Mouse (Mus musculus) frontal cortex, adult (tissue): ENCODE measurements at regions not wholly inside any gene's neighbourhood (a gene's known extent, or its start where the extent isn't known, plus 50 kb on each side); places are given as distances from the start of the nearest gene placed in this dataset.

Experiments
- ATAC-seq: cut with Nextera tagmentation; 2 replicates; pipeline ENCODE4 v1.9.2; 2017; ENCODE audit warnings: mild to moderate bottlenecking, moderate library complexity, mixed read lengths; ENCODE audit not compliant: low TSS enrichment

DNA sequence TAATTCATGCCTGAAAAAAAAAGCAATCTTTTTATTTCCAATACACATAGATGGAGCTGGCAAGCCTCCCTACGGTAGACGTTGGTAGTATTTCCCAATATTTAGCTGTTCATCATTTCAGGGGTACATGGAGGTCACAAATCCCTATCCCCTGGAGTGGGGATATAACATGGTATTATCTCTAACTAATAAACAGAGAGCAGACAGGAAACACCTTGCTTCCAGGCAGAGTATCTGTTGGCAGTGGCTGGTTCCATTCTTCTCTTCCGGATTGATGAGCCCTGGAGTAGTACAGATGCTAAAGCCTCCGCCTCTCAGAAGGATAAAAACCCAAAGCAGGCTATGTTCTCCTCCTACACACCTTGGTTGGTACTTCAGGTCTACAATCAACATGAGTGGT lies 91.9 kb upstream of the Hnrnpa3 start:
- no peak for ATAC-seq

DNA sequence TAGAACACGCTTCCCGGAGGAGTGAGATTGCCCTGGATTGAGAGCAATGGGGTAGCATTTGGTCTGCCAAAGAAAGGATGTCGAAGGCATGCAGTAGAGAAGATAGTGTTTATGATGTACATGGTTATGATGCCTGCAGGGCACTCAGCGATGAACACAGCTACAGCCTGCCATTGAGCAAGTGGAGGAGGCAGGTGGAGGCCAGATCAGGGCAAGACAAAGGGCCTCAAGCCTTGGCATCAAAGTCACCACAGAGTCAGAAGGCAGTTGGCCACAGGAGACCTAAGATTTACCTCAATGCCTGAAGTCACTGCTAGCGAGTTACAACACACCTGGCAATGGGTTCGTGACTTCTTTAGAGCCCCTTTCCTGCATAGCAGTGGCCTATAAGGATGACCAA lies 89.3 kb upstream of the Hnrnpa3 start:
- no peak for ATAC-seq

DNA sequence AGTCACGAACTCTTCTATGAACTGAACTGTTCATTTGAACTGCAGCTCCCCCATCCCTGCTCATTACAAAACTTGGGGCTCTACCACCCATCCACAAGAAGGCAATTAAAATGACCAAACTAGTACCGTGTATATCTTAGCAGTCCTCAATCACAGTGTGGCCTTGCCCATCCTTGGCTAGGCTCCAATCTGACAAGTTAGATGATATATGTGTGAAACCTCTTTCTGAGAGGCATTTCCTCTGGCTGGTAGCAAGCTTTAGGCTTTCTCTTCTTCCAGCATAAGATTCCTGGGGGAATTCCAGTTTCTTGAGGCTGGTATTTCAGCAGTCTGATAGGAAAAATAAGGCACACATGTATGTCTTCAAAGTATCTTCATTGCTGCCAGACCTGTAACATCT lies 88.8 kb upstream of the Hnrnpa3 start:
- no peak for ATAC-seq

DNA sequence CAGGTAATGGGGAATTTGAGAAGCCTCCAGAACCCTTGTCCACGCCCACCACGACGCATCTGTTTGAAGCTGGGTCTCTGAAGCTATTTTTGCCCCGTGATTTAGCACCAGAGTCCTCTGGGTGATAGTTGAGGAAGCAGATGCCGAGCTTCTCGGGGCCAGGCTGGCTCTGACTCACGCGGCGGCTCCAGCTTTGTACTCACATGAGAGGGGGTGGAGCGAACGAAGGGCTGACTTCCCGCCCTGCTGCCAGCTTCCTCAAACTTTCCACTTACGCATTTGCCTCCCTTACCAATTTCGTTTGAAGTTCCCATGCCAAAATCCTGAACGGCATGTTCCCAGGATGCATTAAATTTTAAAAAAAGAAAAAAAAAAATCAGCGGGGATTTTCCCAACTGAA lies 74.1 kb upstream of the Hnrnpa3 start:
- ATAC-seq = peak; percentile 64

DNA sequence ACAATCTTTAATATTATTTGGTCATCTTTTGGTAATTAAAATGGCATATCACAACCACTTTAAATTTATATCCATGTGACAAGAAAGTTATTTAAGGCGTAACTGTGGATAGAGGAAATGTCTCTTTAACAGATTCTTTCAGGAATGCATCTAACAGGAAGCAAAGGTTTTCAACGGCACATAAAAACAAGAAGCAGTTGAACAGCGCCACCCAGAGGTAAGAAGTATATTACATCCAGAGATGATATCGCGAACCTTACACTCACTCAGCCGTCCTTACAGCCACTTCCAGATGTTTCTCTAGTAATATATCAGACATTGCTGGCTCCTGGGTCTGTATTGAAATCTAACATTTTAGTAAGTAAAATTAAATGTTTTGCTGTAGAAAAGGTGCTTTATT lies 70.5 kb upstream of the Hnrnpa3 start:
- ATAC-seq = peak; percentile 59; the same call in 1 of the 2 replicates

DNA sequence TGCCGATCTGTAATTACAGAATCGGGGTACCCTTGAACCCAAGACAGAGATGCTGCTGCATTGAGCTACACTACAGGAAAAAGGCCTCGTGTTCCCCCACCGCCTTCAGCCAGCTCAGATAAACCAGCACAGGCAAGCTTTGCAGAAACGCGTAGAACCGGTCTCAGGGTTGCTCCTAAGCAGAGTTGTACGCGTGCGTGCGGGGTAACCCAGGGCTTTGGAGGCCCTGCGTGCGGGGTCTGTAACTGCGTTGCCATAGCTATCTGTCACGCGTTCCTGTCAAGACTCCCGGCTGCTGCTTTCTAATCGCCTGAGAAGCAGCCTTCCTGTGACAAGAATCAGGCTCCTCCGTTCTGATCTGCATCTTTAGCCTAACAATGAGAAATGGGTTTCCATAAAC lies 69.6 kb upstream of the Hnrnpa3 start:
- ATAC-seq = no peak

DNA sequence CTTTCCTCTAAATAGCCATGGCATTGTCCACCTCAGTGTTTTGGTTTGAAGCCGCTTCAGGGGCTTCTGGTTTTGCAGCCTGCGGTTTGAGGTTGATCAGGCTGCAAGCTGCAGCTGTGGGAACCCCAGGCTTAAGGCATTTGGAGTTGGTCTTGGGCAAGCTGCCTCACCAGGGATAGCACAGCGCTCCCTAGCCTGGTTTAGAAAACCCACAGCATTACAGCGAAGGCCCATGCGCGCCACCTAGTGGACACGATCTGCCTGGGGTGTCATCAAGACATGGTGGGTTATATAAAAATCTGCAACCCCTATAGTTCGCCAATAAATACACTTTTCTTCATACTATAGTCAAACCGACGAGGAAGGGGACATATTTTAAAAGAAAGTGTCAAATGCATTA lies 68.9 kb upstream of the Hnrnpa3 start:
- peak; percentile 93 for ATAC-seq

DNA sequence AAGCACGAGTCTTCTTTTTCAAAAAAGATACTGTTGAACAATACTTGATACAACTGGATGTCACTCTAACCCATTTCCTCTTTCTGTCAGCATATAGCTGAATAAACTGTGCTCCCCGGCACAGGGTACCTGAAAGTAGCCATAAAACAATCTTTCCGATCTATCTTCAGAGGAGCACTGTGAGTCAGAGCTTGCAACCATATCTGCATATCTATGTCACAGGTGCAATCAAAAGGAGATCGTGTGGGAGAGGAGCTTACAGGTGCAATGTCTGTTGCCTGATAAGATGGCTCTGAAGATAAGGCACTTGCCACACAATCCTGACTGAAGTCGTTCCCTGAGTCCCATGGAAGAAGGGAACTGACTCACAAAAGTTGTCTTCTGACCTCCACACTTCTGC lies 58.5 kb upstream of the Hnrnpa3 start:
- ATAC-seq = no peak

DNA sequence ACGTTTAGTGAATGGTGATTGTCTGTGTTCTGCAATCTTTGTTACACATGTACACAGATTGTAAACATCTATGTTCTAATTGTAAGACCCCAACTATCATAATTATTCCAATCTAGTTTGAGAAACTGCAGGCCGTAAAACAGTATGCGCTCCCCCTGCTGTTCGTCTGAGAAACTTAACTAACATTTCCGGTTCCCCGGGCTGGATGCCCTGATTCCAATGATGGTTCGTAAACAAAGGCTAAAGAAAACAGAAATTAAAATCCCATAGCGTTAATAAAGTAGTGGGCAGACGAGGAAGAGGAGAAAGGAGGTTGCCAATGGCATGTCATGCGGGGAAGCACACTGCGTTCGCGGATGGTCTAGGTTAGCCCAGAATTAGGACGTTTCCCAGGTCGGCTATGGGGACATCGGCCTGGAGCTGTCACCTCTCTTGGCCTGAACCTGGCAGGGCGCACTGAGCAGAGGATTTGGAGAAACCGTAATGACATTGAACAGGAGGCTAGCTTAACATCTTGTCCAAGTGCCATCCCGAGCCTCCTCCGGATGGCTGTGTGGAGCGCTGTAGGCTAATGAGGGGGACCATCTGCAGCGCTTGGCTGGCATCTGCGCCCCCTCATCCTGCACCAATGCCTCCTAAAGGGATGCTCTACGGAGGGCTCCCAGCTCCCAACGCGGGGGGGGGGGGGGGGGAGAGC lies 55.7 kb upstream of the Hnrnpa3 start:
- peak; percentile 88 for ATAC-seq

DNA sequence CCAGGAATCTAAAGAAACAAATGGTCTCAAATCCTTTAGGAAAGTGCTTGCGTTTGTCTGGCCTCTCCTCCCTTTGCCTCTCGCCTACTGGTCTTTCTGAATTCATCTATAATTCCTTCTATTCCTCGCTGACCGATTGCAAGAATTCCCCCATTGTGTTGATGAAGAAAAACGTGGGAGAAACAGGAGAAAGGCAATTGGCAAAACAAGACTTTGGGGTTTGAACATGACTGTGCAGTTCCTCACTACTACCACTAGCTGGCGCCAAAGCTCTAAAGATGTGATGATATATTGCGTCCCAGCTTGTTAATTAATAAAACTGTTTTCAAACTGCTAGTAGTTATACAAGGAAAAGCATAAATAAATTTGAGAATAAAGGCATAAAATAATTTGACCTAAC lies 53.4 kb upstream of the Hnrnpa3 start:
- no peak for ATAC-seq

DNA sequence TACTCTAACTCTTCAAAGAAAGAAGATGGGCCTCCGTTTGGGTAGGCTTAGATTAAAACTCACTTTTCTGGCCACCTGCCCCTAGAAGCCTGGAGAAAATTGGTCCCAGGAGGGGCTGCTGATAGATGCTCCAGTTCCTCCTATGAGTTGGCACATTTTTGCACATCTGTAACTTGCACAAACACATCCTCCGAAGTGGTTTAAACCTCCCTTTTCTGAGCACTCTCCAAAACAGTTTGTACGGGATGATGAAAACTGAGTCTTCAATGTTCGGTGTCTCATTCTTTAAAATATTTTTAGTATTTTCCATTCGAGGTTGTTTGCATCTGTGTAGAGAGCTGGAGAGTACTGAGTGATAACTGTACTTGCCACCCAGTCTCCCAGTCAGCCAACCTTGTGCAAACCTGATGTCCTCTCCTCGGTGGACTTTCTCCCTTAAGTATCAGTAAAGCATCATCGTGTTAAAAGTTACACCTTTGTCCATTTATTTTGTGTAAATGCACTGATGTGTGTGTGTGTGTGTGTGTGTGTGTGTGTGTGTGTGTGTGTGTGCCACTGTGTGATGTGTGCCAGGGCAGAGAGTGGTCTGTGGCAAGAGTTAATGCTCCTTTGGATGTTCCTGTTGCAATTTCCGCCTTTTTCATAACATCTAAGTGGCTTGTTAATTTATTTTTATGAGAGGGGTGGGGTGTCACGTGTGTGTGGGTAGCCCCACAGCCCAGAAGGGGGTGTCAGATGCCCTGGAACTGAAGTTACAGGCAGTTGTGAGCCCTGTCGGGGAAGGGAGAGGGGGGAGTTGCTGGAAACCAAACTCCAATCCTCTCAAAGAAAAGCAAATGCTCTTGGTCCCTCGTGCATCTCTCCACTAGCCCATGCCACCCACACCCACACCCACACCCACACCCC lies 51.8 kb upstream of the Hnrnpa3 start:
- no peak for ATAC-seq

DNA sequence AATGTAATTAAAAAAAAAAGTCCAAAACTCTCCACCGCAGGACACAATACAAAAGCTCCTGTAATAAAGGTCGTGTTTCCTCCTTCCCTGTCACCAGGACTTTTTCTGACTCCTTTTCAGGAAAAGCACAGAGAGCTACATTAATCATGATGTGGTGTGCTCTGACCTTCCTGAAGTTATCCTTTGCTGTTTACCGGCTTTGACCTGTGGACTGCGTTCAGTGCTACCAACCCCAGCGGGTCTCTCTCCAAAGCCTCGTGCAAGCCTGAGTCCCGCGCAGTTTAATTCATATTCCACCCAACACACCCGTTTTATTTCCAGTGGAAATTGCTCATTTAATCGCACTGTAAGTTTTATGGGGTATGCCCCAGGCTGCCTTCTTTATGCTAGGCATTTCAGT lies 51.1 kb upstream of the Hnrnpa3 start:
- no peak for ATAC-seq

DNA sequence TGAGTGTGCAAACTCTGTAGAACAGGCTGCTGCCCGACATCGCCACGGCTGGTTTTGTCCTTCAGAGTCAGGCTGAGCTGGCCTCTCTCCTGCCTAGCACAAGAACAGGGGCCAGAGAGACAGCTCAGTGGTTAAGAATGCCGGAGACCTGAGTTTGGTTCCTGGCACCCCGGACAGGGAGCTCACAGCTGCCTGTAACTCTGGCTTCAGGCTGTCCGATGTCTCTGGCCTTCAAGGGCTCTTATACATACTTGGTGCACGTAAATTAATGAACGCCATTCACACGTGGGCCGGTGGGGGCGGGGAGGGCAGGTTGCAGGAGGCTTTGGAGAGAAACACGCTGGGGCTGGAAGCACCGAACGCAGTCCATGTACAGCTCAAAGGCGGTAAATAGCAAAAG lies 50.6 kb upstream of the Hnrnpa3 start:
- no peak for ATAC-seq

DNA sequence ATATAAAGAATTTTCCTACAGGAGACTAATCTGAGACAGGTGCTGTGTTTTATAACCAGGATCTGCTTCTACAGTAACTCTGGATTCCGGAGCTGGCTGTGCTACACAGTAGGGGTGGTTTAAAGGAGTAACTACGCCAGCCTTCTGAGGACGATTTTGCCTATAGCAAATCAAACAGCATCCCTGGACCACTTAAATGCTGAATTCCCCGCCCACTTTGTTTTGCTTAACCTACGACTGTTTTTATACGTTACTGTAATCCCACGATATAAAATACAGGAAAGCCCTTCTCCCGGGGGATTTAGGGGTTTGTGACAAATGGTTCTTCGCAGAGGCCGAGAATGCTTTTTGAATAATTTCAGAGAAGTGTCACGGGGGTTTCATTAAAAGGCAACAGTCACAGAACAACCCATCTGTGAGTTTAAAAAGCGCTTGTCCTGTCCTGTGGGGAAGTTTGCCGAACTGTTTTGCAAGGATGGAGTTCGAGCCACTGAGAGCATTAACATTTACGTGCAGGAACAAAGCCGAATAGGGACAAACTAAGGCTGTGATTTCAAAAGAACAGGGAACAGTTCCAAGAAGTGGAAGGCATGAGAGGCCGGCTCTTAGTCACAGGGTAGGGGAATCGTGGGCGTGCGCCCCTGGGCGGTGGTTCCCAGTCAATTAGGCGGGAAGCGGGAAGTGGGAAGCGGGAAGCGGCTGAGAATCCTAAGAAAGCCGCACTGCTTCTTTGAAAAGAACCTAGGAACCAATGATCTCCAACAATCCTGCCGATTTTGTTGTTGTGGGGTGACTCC lies 49.7 kb upstream of the Hnrnpa3 start:
- ATAC-seq = 0 out of 2 replicates have a peak, but pooled peaks have one; percentile 31
